Mouse (Mus musculus) heart, postnatal 0 days (tissue): ENCODE data around the gene Cyp4f14.

Source experiments
- CTCF ChIP-seq: IDR thresholded peaks from 2 replicates; pipeline ENCODE4 v1.5.1; 2016; ENCODE audit warnings: antibody characterized with exemption, control low read depth, low read depth
- EP300 ChIP-seq: IDR thresholded peaks from 2 replicates; pipeline ENCODE4 v1.6.1; 2016; ENCODE audit warnings: antibody characterized with exemption, low read depth

- TF ChIP-seq CTCF = no peak
- no peak for TF ChIP-seq EP300
Observed at GRCm38 (mm10) chr17:32877471-32878171, 39.5 kb downstream of the Cyp4f14 start.
